Mouse (Mus musculus) liver, postnatal 0 days (tissue): Measurements from ENCODE around the gene Bfar.
A peak's percentile ranks its signal among the peaks of the same experiment; 100 is the strongest.

Experiments
- CTCF ChIP-seq: sonication (generic); IDR thresholded peaks from 2 replicates; pipeline ENCODE4 v1.5.1; 2016; ENCODE audit warnings: antibody characterized with exemption, low read depth
- EP300 ChIP-seq: IDR thresholded peaks from 2 replicates; pipeline ENCODE4 v1.6.1; 2016; ENCODE audit warnings: antibody characterized with exemption, low read depth, mild to moderate bottlenecking

DNA sequence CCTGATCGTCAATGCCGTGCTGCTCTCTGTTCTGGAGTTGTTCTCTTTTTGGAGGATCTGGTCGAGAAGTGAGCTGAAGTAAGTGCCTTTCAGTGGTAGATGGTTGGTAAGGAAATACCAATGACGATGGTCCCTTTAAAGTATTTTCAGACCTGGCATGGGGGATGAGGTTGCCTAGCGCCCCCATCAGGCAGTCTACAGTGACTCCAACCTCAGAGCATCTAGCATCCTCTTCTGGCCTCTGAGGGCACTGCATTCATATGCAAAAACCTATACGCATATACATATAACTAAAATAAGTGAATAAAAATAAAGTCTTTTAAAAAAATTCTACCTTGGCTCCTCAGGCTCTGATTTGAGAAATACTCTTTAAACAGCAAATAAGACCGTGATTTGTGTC is 27.3 kb downstream of the Bfar start:
- peak; percentile 55 for TF ChIP-seq CTCF
- no peak for TF ChIP-seq EP300
